Mouse (Mus musculus): ENCODE measurements around the gene 2010111I01Rik. TPM values are rescaled to one million over a fixed set of nuclear protein-coding genes. Genes with fewer than 3 reads are reported as not detected.
"Not testable (repeated sequence)": the region's sequence is repeated elsewhere in the genome, so short reads cannot be mapped to it uniquely, and the experiment has no call there.

2010111I01Rik gene
- total RNA-seq, 2 experiments from 2014 or later, result 121 to 143 TPM

- DNase-seq, result peak; percentile 58 to 59
- intact Hi-C loops (cut with DNase I), result no loop called here
Measured at GRCm38 (mm10) chr13:63187145-63188143, 222.8 kb downstream of the 2010111I01Rik start.

- DNase-seq, result peak in 1 of 2 experiments; percentile 41
- intact Hi-C loops (cut with DNase I), result no loop called here
Measured at GRCm38 (mm10) chr13:63188306-63188705, 223.6 kb downstream of the 2010111I01Rik start.

GRCm38 (mm10) chr13:63188811-63189210 lies 224.1 kb downstream of the 2010111I01Rik start:
- no peak for DNase-seq
- intact Hi-C loops (cut with DNase I), result no loop called here

- DNase-seq, result no peak
- intact Hi-C loops (cut with DNase I), result no loop called here
Measured at GRCm38 (mm10) chr13:63193423-63193822, 228.7 kb downstream of the 2010111I01Rik start.

- DNase-seq, result no peak
- intact Hi-C loops (cut with DNase I), result no loop called here
Measured at GRCm38 (mm10) chr13:63198038-63198437, 233.3 kb downstream of the 2010111I01Rik start.

- intact Hi-C loops (cut with DNase I), result no loop called here
- no peak for DNase-seq
Measured at GRCm38 (mm10) chr13:63199588-63199987, 234.9 kb downstream of the 2010111I01Rik start.

- intact Hi-C loops (cut with DNase I), result no loop called here
- peak in 1 of 2 experiments; percentile 37 for DNase-seq
Measured at GRCm38 (mm10) chr13:63203502-63204278, 239.0 kb downstream of the 2010111I01Rik start.

- intact Hi-C loops (cut with DNase I), result no loop called here
- DNase-seq, result no peak
Measured at GRCm38 (mm10) chr13:63205750-63206149, 241.1 kb downstream of the 2010111I01Rik start.

- DNase-seq, result no peak
- intact Hi-C loops (cut with DNase I), result no loop called here
Measured at GRCm38 (mm10) chr13:63206396-63206795, 241.7 kb downstream of the 2010111I01Rik start.

GRCm38 (mm10) chr13:63216537-63216936 lies 251.8 kb downstream of the 2010111I01Rik start:
- intact Hi-C loops (cut with DNase I), result no loop called here
- no peak for DNase-seq

- no peak for DNase-seq
- intact Hi-C loops (cut with DNase I), result no loop called here
Measured at GRCm38 (mm10) chr13:63223026-63223770, 258.5 kb downstream of the 2010111I01Rik start.

GRCm38 (mm10) chr13:63225796-63226583 lies 261.3 kb downstream of the 2010111I01Rik start:
- intact Hi-C loops (cut with DNase I), result no loop called here
- DNase-seq, result no peak

- intact Hi-C loops (cut with DNase I), result no loop called here
- DNase-seq, result no peak
Measured at GRCm38 (mm10) chr13:63227785-63228184, 263.1 kb downstream of the 2010111I01Rik start.

- intact Hi-C loops (cut with DNase I), result no loop called here
- peak; percentile 23 to 36 for DNase-seq
Measured at GRCm38 (mm10) chr13:63230955-63231701, 266.4 kb downstream of the 2010111I01Rik start.

- intact Hi-C loops (cut with DNase I), result no loop called here
- peak in 1 of 2 experiments; percentile 25 for DNase-seq
Measured at GRCm38 (mm10) chr13:63231702-63232070, 267.0 kb downstream of the 2010111I01Rik start.

GRCm38 (mm10) chr13:63232558-63232957 lies 267.9 kb downstream of the 2010111I01Rik start:
- intact Hi-C loops (cut with DNase I), result no loop called here
- DNase-seq, result no peak

GRCm38 (mm10) chr13:63234520-63234919 lies 269.8 kb downstream of the 2010111I01Rik start:
- DNase-seq; intact Hi-C loops (cut with DNase I): not testable (repeated sequence)

GRCm38 (mm10) chr13:63235551-63235950 lies 270.9 kb downstream of the 2010111I01Rik start:
- intact Hi-C loops (cut with DNase I), result no loop called here
- DNase-seq, result peak in 1 of 2 experiments; percentile 10
